Mouse (Mus musculus): Measurements from ENCODE around the gene Klrg2. TPM values are rescaled to one million over a fixed set of nuclear protein-coding genes. Genes with fewer than 3 reads are reported as not detected.

Klrg2 gene
- polyA plus RNA-seq, 1 experiment from 2014 or later, result not detected

DNA sequence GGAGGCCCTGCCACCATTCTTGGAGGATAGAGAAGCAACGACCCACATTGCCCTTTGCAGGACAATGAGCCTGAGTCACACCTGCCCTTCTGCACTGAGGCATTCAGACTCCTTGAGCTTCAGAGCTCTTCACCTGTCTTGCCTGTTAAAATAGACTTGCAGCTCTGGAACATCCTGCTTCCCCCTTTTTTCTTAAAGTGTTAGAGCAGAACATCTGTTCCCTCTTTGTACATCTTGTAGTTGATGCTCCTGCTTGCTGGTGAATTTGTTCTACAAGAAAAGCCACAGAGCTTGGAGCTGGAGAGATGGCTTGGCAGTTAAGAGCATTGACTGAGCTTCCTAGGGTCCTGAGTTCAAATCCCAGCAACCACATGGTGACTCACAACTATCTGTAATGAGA, 14.6 kb downstream of the Klrg2 start:
- no peak overlapping the region for H3K9ac ChIP-seq (ENCODE audit: low read depth, low read length)
- H3K4me1 ChIP-seq (ENCODE audit: control insufficient read depth, insufficient read depth, low read length), result no peaks in the 10 kb centered on the region
- H3K4me2 ChIP-seq (ENCODE audit: low read length), result no peak overlapping the region
- H3K36me3 ChIP-seq (ENCODE audit: control insufficient read depth, insufficient read depth, low read length), result peaks cover 15% of the 10 kb centered on the region
- H3K4me3 ChIP-seq (ENCODE audit: low read depth, low read length), result no peak overlapping the region
- no peaks in the 10 kb centered on the region for H3K27me3 ChIP-seq (ENCODE audit: control insufficient read depth, insufficient read depth, low read depth, low read length)
- peaks cover 11% of the 10 kb centered on the region; the same call in 1 of the 2 replicates for H3K9me3 ChIP-seq (replicated peaks; ENCODE audit: control insufficient read depth, low read length, poor library complexity, severe bottlenecking)
- no peak overlapping the region for H3K27ac ChIP-seq (ENCODE audit: low read length)
- ATAC-seq, result no peak
- 89% methylated on average over 1 of the region's 1 CpGs for WGBS

DNA sequence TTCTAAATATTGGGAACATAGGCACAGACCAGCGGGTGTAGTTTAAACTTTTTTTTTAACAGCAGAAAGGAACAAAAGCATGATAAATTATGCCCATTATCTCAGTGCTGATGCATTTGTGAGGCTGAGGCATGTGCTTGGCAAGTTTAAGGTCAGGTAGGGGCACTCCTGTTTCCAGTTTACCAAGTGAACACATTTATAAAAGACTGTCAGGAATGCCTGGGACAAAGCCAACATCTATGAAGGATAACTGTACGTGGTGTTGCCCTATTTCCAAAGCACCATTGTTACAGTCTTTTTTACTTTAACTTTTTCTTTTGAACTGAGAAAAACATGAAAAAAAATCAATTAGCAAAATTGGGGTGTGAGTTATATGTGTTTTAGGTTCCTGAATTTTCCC, 27.1 kb downstream of the Klrg2 start:
- H3K4me3 ChIP-seq (ENCODE audit: low read depth, low read length), result no peak overlapping the region

DNA sequence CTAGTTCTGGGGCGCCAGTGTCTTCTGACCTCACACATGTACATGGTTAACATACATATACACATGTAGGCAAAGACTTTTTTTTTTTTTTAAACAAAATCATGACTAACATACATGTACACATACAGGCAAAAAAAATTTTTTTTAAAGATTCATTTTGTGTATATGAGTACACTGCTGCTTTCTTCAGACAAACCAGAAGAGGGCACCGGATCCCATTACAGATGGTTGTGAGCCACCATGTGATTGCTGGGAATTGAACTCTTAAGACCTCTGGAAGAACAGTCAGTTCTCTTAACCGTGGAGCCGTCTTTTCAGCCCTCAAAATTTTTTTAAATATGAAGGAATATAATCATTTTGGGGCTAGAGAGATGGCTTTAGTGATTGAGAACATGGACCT, 39.6 kb downstream of the Klrg2 start:
- WGBS, result 94% methylated on average over 4 of the region's 4 CpGs
- Histone ChIP-seq H3K36me3 (ENCODE audit: control insufficient read depth, insufficient read depth, low read length) (peaks cover 21% of the 10 kb centered on the region), H3K27ac (ENCODE audit: low read length) (no peak overlapping the region), H3K4me3 (ENCODE audit: low read depth, low read length) (no peak overlapping the region), H3K4me1 (ENCODE audit: control insufficient read depth, insufficient read depth, low read length) (no peaks in the 10 kb centered on the region), H3K9ac (ENCODE audit: low read depth, low read length) (no peak overlapping the region), H3K27me3 (ENCODE audit: control insufficient read depth, insufficient read depth, low read depth, low read length) (no peaks in the 10 kb centered on the region), H3K9me3 (replicated peaks; ENCODE audit: control insufficient read depth, low read length, poor library complexity, severe bottlenecking) (no peaks in the 10 kb centered on the region), H3K4me2 (ENCODE audit: low read length) (no peak overlapping the region)
- ATAC-seq, result no peak

More for the DNA sequence above, 27.1 kb downstream of the Klrg2 start:
- H3K36me3 ChIP-seq (ENCODE audit: control insufficient read depth, insufficient read depth, low read length), result peaks cover 8% of the 10 kb centered on the region
- H3K4me2 ChIP-seq (ENCODE audit: low read length), result no peak overlapping the region
- WGBS, result 89% methylated on average over 2 of the region's 2 CpGs
- no peak for ATAC-seq
- H3K9ac ChIP-seq (ENCODE audit: low read depth, low read length), result no peak overlapping the region
- H3K4me1 ChIP-seq (ENCODE audit: control insufficient read depth, insufficient read depth, low read length), result no peaks in the 10 kb centered on the region
- H3K9me3 ChIP-seq (replicated peaks; ENCODE audit: control insufficient read depth, low read length, poor library complexity, severe bottlenecking), result no peaks in the 10 kb centered on the region
- H3K27ac ChIP-seq (ENCODE audit: low read length), result no peak overlapping the region
- no peaks in the 10 kb centered on the region for H3K27me3 ChIP-seq (ENCODE audit: control insufficient read depth, insufficient read depth, low read depth, low read length)

DNA sequence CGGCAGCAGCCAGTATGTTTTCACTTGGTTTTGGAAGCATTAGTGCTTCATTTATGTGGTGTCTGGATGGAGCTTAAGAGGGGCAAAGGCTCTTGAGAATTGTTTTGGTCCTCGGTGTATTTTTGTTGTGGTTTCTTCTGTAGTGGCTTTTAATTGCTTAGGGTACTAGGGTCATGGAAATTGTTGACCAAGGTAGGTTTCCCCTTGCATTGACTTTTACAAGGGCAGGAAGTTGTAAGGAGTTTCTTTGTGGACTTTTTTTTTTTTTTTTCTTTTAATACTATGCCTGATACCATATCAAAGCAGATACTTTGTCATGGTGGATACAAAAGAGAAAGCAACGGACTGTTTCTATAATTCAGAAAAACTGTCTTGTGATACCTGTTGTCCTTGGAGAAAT, 55.3 kb downstream of the Klrg2 start:
- 90% methylated on average over 3 of the region's 3 CpGs for WGBS
- peaks cover 13% of the 10 kb centered on the region for H3K36me3 ChIP-seq (ENCODE audit: control insufficient read depth, insufficient read depth, low read length)
- no peak for ATAC-seq
- H3K9me3 ChIP-seq (replicated peaks; ENCODE audit: control insufficient read depth, low read length, poor library complexity, severe bottlenecking), result no peaks in the 10 kb centered on the region
- no peak overlapping the region for H3K27ac ChIP-seq (ENCODE audit: low read length)
- H3K4me2 ChIP-seq (ENCODE audit: low read length), result no peak overlapping the region
- H3K4me1 ChIP-seq (ENCODE audit: control insufficient read depth, insufficient read depth, low read length), result no peaks in the 10 kb centered on the region
- no peaks in the 10 kb centered on the region for H3K27me3 ChIP-seq (ENCODE audit: control insufficient read depth, insufficient read depth, low read depth, low read length)
- H3K9ac ChIP-seq (ENCODE audit: low read depth, low read length), result no peak overlapping the region
- no peak overlapping the region for H3K4me3 ChIP-seq (ENCODE audit: low read depth, low read length)

DNA sequence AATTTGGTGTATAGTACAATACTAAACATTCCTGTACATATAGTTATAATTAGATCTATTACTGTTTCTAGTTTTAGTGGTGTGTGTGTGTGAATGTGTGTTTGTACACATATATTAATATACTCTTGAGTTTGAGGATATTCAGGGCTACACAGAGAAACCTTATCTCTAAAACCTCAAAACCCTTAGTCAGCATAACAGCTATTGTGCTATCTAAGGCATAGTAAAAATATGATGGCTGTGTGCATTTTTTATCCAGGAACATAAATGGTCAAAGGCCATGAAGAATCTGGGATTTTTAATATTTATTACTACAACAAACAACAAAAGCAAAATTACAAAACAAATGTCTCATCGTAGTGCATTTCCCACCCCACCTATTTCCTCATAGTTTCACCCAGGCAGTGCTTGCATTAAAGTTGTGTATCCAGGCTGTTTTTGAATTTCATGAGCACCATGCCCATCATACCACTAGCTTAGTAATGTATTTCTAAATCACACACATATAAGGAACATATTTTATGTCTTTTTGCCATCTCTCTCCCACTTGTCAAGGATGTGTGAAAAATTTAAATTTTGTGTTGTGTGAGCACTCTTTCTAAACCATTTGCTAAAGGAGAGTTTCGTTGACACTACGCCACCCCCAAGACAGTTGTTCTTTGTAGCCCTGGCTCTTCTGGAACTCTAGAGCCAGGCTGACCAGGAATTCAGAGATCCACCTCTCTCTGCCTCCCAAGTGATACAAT, 56.8 kb downstream of the Klrg2 start:
- H3K9me3 ChIP-seq (replicated peaks; ENCODE audit: control insufficient read depth, low read length, poor library complexity, severe bottlenecking), result no peaks in the 10 kb centered on the region
- no peak overlapping the region for H3K9ac ChIP-seq (ENCODE audit: low read depth, low read length)
- H3K27me3 ChIP-seq (ENCODE audit: control insufficient read depth, insufficient read depth, low read depth, low read length), result no peaks in the 10 kb centered on the region
- H3K4me3 ChIP-seq (ENCODE audit: low read depth, low read length), result no peak overlapping the region
- ATAC-seq, result no peak
- WGBS, result 97% methylated on average over 3 of the region's 3 CpGs
- H3K36me3 ChIP-seq (ENCODE audit: control insufficient read depth, insufficient read depth, low read length), result peaks cover 8% of the 10 kb centered on the region
- H3K4me2 ChIP-seq (ENCODE audit: low read length), result no peak overlapping the region
- H3K27ac ChIP-seq (ENCODE audit: low read length), result no peak overlapping the region
- no peaks in the 10 kb centered on the region for H3K4me1 ChIP-seq (ENCODE audit: control insufficient read depth, insufficient read depth, low read length)

DNA sequence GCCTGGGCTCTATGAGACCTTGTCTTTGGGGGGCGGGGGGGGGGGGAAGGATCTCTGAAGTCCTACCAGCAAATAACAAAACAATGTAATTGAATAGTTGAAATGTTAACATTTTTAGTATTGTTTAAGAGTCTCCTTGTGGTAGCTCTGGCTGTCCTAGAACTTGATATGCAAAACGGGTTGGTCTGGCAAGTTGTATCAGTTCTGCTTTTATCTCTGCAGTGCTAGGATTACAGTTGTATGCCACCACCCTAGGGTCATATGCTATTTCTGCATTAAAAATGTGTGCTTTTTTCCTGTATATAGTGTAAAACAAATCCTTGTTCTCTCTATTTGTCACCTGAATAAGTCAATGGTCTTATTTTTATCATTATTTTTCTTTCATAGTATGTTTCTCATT, 60.9 kb downstream of the Klrg2 start:
- Histone ChIP-seq H3K36me3 (ENCODE audit: control insufficient read depth, insufficient read depth, low read length) (peaks cover 13% of the 10 kb centered on the region), H3K9me3 (replicated peaks; ENCODE audit: control insufficient read depth, low read length, poor library complexity, severe bottlenecking) (no peaks in the 10 kb centered on the region)
- WGBS, result 84% methylated on average over 2 of the region's 2 CpGs

More for the DNA sequence above, 60.9 kb downstream of the Klrg2 start:
- H3K9ac ChIP-seq (ENCODE audit: low read depth, low read length), result no peak overlapping the region
- no peaks in the 10 kb centered on the region for H3K27me3 ChIP-seq (ENCODE audit: control insufficient read depth, insufficient read depth, low read depth, low read length)
- ATAC-seq, result no peak
- no peak overlapping the region for H3K27ac ChIP-seq (ENCODE audit: low read length)
- no peaks in the 10 kb centered on the region for H3K4me1 ChIP-seq (ENCODE audit: control insufficient read depth, insufficient read depth, low read length)
- H3K4me3 ChIP-seq (ENCODE audit: low read depth, low read length), result no peak overlapping the region
- H3K4me2 ChIP-seq (ENCODE audit: low read length), result no peak overlapping the region

Other genes starting within 250 kb of the Klrg2 start
- gene Ubn2, start 203.3 kb downstream of the Klrg2 start, polyA plus RNA-seq (2015; fragmentation: Nextera tagmentation; extraction: Ambion mirVana), result 16.4 and 20.3 TPM in 2 replicates
- gene Fmc1, start 103.7 kb downstream of the Klrg2 start, polyA plus RNA-seq (2015; fragmentation: Nextera tagmentation; extraction: Ambion mirVana), result 201 and 204 TPM in 2 replicates
- 35.8 and 40.7 TPM in 2 replicates for gene Luc7l2, start 85.9 kb downstream of the Klrg2 start, polyA plus RNA-seq (2015; fragmentation: Nextera tagmentation; extraction: Ambion mirVana)
- gene Clec2l, start 25.8 kb upstream of the Klrg2 start, polyA plus RNA-seq (2015; fragmentation: Nextera tagmentation; extraction: Ambion mirVana), result 15.6 and 22.9 TPM in 2 replicates
- gene Tbxas1, start 238.2 kb upstream of the Klrg2 start, polyA plus RNA-seq (2015; fragmentation: Nextera tagmentation; extraction: Ambion mirVana), result 1.8 TPM in 2 replicates
- gene Hipk2, start 238.9 kb upstream of the Klrg2 start, polyA plus RNA-seq (2015; fragmentation: Nextera tagmentation; extraction: Ambion mirVana), result 32.7 and 36.1 TPM in 2 replicates